Mouse (Mus musculus): Measurements from ENCODE around the gene Foxp4.

DNA sequence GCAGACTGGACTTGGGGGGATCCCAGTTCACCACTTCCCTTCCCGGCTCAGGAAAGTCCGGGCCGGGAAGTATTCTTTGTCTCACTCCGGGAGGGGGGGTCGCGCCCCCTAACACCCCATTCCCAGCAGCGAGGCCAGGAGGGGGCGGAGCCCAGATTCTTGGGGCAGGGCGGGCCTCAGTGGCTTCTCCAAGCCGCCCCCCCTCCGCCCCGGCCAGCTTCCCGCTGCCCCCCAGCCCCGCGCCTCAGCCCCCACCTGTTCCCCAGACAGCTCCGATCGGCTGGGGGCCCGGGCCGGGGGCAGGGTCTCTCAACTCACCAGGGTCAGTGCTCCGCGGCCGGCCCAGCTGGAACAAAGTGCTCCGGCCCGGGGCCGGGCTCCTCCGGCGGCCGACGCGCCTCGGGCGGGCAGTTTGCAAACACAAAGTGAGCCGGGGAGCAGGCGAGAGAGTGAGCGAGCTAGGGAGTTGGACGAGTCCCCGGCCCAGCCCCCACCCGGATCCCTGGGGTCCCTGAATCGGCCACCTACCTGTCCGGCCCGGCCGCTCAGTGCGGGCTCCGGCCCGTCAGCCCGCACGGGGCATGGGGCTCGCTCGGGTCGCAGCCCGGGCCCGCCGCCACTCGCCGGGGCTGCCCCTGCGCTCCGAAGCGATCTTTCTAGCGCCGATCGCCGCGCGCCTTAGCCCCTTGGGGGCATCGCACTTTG is 615 bp downstream of the Foxp4 start:
- no peak for TF ChIP-seq POLR2A (IDR thresholded peaks at IDR 0.05; ENCODE audit: low read depth, low read length)
- TF ChIP-seq CTCF (IDR thresholded peaks at IDR 0.05; ENCODE audit: borderline replicate concordance, insufficient read depth, low read length): no peak

Measured in embryonic fibroblast, embryonic 13.5 days (primary cell).